Mouse (Mus musculus) erythroblast, embryonic 14.5 days (primary cell): ENCODE measurements around the gene Sort1.

Experiments used
- GATA1 ChIP-seq: IDR thresholded peaks from 2 replicates; pipeline ENCODE4 v1.6.1; 2012; ENCODE audit warnings: low read length, inconsistent platforms, mixed read lengths
- TAL1 ChIP-seq: IDR thresholded peaks from 3 replicates; pipeline ENCODE4 v1.6.1; 2012; ENCODE audit warnings: low read length, inconsistent platforms, mixed read lengths

DNA sequence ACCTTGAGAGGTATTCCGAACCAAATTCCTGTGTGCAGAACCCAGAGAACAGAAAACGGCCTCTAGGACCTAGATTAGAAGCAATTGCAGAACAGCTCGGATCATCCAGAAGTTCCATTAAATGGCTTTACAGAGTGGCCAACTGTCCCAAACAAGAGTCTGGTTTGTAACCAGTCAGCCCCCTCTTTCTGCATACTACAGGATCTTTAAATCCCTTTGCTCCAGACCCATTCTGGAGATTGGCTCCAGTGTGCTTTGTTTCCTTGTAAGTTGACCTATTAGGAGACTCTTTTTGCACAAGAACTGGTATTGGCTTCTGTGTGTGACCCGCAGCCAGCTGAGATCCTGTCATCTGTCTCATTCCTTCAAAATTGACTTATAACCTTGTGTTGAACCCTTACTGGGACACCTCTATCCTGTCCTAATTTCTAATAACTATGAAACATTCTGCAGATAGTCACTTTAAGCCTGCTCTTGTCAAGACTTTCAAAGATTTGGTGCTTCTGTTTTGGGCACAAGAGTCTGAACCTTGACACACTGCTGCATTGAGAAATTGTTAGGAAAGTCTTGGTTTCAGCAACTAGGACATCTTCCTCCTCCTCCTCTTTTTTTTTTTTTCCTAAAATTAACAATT, 1.3 kb downstream of the Sort1 start:
- TF ChIP-seq GATA1 (no peak), TAL1 (no peak)
